Mouse (Mus musculus) stomach, postnatal 0 days (tissue): ENCODE results near the gene Gsg1l. TPM values are rescaled to one million over a fixed set of nuclear protein-coding genes. Genes with fewer than 3 reads are reported as not detected.

Experiments used
- ATAC-seq: fragments of 200-750 bp; cut with Nextera tagmentation; 2 replicates; pipeline ENCODE4 v1.8.0; 2017; ENCODE audit not compliant: low FRiP score, low TSS enrichment
- DNase-seq: peaks from one replicate; pipeline ENCODE4 v3.0.0-alpha.2; 2016; ENCODE audit warnings: low spot score
- H3K27ac ChIP-seq: fragments of 300-500 bp; sonication (generic); replicated peaks from 2 replicates; pipeline ENCODE4 v1.5.1; 2014; ENCODE audit warnings: mild to moderate bottlenecking, control low read depth
- H3K27me3 ChIP-seq: fragments of 300-500 bp; sonication (generic); 2 replicates; pipeline ENCODE4 v1.6.1; 2014; ENCODE audit warnings: low read length; ENCODE audit not compliant: control insufficient read depth, insufficient read depth
- H3K36me3 ChIP-seq: fragments of 300-500 bp; sonication (generic); 2 replicates; pipeline ENCODE4 v1.6.1; 2014; ENCODE audit warnings: low read length, mixed read lengths; ENCODE audit not compliant: control insufficient read depth, insufficient read depth
- H3K4me1 ChIP-seq: fragments of 300-500 bp; sonication (generic); replicated peaks from 2 replicates; pipeline ENCODE4 v1.6.1; 2014; ENCODE audit warnings: antibody characterized with exemption; ENCODE audit not compliant: control insufficient read depth, insufficient read depth
- H3K4me2 ChIP-seq: fragments of 300-500 bp; sonication (generic); replicated peaks from 2 replicates; pipeline ENCODE4 v1.6.1; 2014; ENCODE audit warnings: low read depth, mild to moderate bottlenecking, control low read depth, moderate library complexity
- H3K4me3 ChIP-seq: fragments of 300-500 bp; sonication (generic); 2 replicates; pipeline ENCODE4 v1.5.1; 2014; ENCODE audit warnings: low read depth, low read length, control low read depth
- H3K9ac ChIP-seq: fragments of 300-500 bp; sonication (generic); 2 replicates; pipeline ENCODE4 v1.6.1; 2014; ENCODE audit warnings: mild to moderate bottlenecking, low read length, control low read depth, mixed read lengths
- H3K9me3 ChIP-seq: fragments of 300-500 bp; sonication (generic); 2 replicates; pipeline ENCODE4 v1.6.1; 2016; ENCODE audit warnings: low read length; ENCODE audit not compliant: control insufficient read depth
- CTCF ChIP-seq: IDR thresholded peaks from 2 replicates; pipeline ENCODE4 v1.5.1; 2016; ENCODE audit warnings: antibody characterized with exemption, low read depth, mild to moderate bottlenecking, moderate library complexity
- EP300 ChIP-seq: optimal IDR thresholded peaks from 2 replicates; pipeline ENCODE3; 2016; ENCODE audit warnings: antibody characterized with exemption
- WGBS: fragments of 180-500 bp; shearing (Covaris S2); extraction: QIAGEN DNeasy Blood & Tissue Kit; methylation state at CpG from one replicate; pipeline ENCODE4 v1.1.7; 2014; 5-methylcytosine and 5-hydroxymethylcytosine counted together
- polyA plus RNA-seq: library from polyadenylated mRNA; unstranded; fragments of >200 nt; fragmentation: Nextera tagmentation; extraction: Ambion mirVana; gene quantifications from 2 replicates; pipeline ENCODE4 v1.2.1, GENCODE M21; 2015

Gene Gsg1l
- polyA plus RNA-seq, 1 experiment from 2014 or later = 0.67 TPM

GRCm38 (mm10) chr7:126062228-126062627 is 20.0 kb downstream of the Gsg1l start:
- Histone ChIP-seq H3K4me1 (no peaks in the 10 kb centered on the region), H3K36me3 (no peaks in the 10 kb centered on the region), H3K9ac (no peak overlapping the region), H3K4me2 (no peak overlapping the region), H3K27me3 (no peaks in the 10 kb centered on the region), H3K9me3 (no peaks in the 10 kb centered on the region), H3K4me3 (no peak overlapping the region), H3K27ac (no peak overlapping the region)
- DNase-seq = no peak
- no peak for ATAC-seq
- WGBS = 72% methylated on average over 4 of the region's 4 CpGs
- TF ChIP-seq CTCF (no peak), EP300 (no peak)

DNA sequence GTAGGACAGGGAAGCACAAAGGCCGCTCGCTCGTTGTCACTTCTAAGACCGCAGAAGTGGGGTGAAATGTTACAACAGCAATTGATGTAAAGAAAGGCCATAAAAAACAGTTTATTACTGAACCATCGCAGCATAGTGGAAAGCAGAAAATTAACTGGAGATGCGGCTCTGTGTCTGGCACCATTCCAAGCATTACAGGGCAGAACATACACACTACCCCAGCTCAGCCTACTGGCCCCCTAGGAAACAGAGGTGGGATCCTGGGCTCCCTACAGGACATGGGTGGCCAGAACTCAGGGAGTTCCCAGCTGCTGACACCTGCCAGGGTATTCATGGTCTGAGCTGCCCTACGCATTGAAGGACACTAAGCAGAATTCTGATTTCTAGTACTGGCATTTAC is 23.3 kb downstream of the Gsg1l start:
- Histone ChIP-seq H3K4me1 (no peaks in the 10 kb centered on the region), H3K27me3 (no peaks in the 10 kb centered on the region), H3K36me3 (no peaks in the 10 kb centered on the region), H3K9ac (no peak overlapping the region), H3K27ac (no peak overlapping the region), H3K4me3 (no peak overlapping the region), H3K9me3 (no peaks in the 10 kb centered on the region), H3K4me2 (no peak overlapping the region)
- TF ChIP-seq CTCF (no peak), EP300 (no peak)
- no peak for ATAC-seq
- DNase-seq = no peak
- WGBS = 58% methylated on average over 7 of the region's 7 CpGs

DNA sequence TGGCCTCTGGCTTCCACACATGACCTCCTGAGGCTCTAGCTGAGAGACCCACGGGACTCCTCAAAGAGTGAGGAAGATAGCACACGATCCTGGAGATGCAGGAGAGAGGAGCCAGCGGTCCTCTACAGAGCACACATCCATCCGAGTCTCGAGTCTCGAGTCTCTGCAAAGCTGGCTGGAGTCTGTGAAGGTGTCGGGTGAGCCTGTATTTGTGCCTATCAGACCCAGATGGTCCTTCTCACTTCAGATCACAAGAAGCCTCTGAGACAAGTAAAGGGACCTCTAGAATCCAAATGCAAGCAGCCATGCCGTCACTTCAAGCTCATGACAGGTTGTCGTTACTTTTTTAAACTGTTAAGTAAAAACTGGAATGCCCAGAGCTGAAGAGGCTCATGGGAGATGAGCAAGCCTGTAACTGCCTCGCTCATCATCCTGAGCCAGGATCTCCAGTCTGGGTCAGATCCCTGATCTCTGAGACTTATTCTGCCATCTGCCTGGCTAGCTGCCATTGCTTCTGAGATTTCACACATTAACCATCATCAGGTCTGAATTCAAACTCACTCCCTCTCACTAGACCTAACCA is 24.8 kb downstream of the Gsg1l start:
- Histone ChIP-seq H3K27me3 (no peaks in the 10 kb centered on the region), H3K36me3 (no peaks in the 10 kb centered on the region), H3K9me3 (no peaks in the 10 kb centered on the region), H3K9ac (no peak overlapping the region), H3K4me2 (no peak overlapping the region), H3K4me1 (no peaks in the 10 kb centered on the region), H3K4me3 (no peak overlapping the region), H3K27ac (no peak overlapping the region)
- 54% methylated on average over 10 of the region's 10 CpGs for WGBS
- ATAC-seq (no peak), DNase-seq (no peak)
- TF ChIP-seq EP300 = no peak
- TF ChIP-seq CTCF = no peak

- no peak overlapping the region for H3K9ac ChIP-seq
- ATAC-seq (no peak), DNase-seq (no peak)
- no peaks in the 10 kb centered on the region for H3K27me3 ChIP-seq
- H3K27ac ChIP-seq = no peak overlapping the region
- no peak overlapping the region for H3K4me2 ChIP-seq
- H3K36me3 ChIP-seq = no peaks in the 10 kb centered on the region
- no peak for TF ChIP-seq CTCF
- no peaks in the 10 kb centered on the region for H3K9me3 ChIP-seq
- no peaks in the 10 kb centered on the region for H3K4me1 ChIP-seq
- H3K4me3 ChIP-seq = no peak overlapping the region
- WGBS = 43% methylated on average over 6 of the region's 6 CpGs
These were observed 27.6 kb downstream of the Gsg1l start for GRCm38 (mm10) chr7:126054574-126054973.

- Histone ChIP-seq H3K4me1 (no peaks in the 10 kb centered on the region), H3K4me3 (no peak overlapping the region), H3K9ac (no peak overlapping the region), H3K27me3 (no peaks in the 10 kb centered on the region), H3K36me3 (no peaks in the 10 kb centered on the region), H3K9me3 (no peaks in the 10 kb centered on the region), H3K27ac (no peak overlapping the region), H3K4me2 (no peak overlapping the region)
- ATAC-seq = no peak
- no peak for TF ChIP-seq EP300
- TF ChIP-seq CTCF = no peak
- no peak for DNase-seq
- WGBS = 85% methylated on average over 7 of the region's 7 CpGs
These were observed 28.6 kb downstream of the Gsg1l start for GRCm38 (mm10) chr7:126053618-126054017.

GRCm38 (mm10) chr7:126051910-126052309 is 30.3 kb downstream of the Gsg1l start:
- Histone ChIP-seq H3K4me1 (no peaks in the 10 kb centered on the region), H3K27ac (no peak overlapping the region), H3K4me3 (no peak overlapping the region), H3K9ac (no peak overlapping the region), H3K27me3 (no peaks in the 10 kb centered on the region), H3K4me2 (no peak overlapping the region), H3K9me3 (no peaks in the 10 kb centered on the region), H3K36me3 (no peaks in the 10 kb centered on the region)
- no peak for TF ChIP-seq CTCF
- DNase-seq (no peak), ATAC-seq (no peak)
- WGBS = 62% methylated on average over 6 of the region's 6 CpGs
